Mouse (Mus musculus) brown adipose tissue, adult 24 weeks (tissue): ENCODE data around the gene Gm20388. TPM values are rescaled to one million over a fixed set of nuclear protein-coding genes. Genes with fewer than 3 reads are reported as not detected.

Experiments
- H3K27ac ChIP-seq: fragments of 200-500 bp; replicated peaks from 2 replicates; pipeline ENCODE4 v1.5.1; 2012; ENCODE audit warnings: low read depth, mild to moderate bottlenecking, low read length
- H3K4me1 ChIP-seq: fragments of 200-500 bp; 2 replicates; pipeline ENCODE4 v1.6.1; 2012; ENCODE audit warnings: low read length, mixed read lengths; ENCODE audit not compliant: control insufficient read depth, insufficient read depth, insufficient read length
- H3K4me3 ChIP-seq: fragments of 200-500 bp; 2 replicates; pipeline ENCODE4 v1.5.1; 2012; ENCODE audit warnings: low read depth, mild to moderate bottlenecking, low read length, moderate library complexity; ENCODE audit not compliant: insufficient read depth
- polyA plus RNA-seq: library from polyadenylated mRNA; stranded (reverse); fragments of >200 nt; gene quantifications from 2 replicates; pipeline ENCODE4 v1.2.4, GENCODE M21; 2012; ENCODE audit not compliant: missing spikeins, insufficient read depth, insufficient read length

Gm20388 gene
- polyA plus RNA-seq, 1 experiment: 44.7 TPM

DNA sequence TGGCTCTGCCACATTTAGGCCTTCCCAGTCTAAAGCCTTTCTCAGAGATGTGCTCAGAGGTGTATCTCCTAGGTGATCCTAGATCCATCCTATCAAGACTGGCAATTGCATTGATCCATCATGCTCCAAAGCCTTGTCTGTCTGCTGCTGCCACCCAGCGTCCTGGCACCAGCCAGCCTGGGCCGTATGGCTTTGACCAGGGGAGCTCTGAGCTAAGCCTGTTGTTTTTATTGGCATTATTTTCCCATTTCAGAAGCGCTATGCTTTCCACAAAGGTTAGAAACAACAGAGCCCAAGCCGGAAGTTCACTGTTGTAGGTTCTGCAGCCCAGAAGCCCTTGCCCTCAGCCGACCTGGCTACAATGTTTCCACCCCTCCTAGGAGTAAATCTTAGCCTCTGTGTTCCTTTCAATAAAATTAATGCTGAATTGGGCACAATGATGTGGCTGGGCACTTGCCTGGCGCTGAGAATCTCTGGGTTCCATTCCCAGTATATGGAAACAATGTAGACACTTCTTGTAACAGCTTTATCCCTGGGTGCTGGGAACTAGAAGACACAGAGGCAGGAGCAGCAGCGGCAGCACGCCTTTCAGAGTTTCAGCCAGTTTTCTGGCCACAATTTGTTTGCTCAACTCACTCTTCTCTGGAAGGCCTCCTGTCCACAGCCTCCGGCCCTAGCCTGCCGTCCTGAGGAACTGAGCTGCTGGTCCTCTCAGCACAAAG lies 2307.0 kb downstream of the Gm20388 start:
- Histone ChIP-seq H3K4me1 (no peaks in the 10 kb centered on the region), H3K27ac (no peak overlapping the region), H3K4me3 (no peak overlapping the region)

DNA sequence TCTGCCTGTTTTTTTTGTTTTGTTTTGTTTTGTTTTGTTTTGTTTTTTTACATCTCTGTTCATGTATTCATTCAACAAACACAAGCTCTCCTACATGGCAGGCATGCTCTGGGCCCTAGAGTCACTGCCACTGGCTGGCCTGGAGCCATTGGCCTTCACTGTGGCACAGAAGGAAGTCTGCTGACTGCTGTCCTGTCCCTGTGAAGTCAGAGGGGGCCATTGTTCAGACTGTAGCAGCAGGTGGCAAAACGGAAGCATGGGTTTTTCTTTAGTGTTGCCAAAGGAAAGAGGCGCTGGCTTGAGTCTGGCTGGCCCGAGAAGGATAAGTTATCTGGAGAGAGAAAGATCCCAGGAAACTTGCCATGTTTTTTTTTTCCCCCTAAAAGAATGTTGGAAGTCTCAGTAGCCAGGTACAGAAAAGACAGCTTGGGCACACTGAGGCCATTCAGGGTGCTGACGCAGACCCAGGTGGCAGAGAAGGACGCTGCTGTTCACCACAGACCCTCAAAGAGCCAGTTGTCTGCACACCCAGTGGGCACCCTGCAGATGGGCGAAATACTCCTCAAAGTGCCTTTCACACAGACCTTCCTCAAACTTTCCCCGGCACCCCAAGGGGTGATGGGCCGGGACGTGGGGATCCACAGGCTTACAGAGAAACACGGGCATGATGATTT lies 2313.5 kb downstream of the Gm20388 start:
- H3K4me1 ChIP-seq: no peaks in the 10 kb centered on the region
- no peak overlapping the region for H3K4me3 ChIP-seq
- H3K27ac ChIP-seq: no peak overlapping the region

DNA sequence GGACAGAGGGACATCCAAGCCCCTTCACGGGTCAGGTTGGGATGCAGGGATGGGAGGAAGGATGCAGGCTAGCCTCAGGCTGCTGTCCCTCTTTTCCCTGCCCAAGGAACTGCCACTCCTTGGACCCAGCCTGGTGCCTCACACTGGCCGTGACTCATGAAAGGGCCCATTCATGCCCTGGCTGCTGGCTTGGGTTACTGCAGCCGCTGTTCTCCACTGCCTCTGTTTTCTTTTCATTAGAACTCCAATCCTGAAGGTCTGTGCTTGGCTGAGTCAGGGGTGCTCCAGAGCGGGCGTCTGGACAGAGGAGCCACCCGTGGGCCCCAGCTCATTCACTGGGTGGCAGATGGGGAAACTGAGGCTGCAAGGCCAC lies 2314.0 kb downstream of the Gm20388 start:
- no peaks in the 10 kb centered on the region for H3K4me1 ChIP-seq
- H3K4me3 ChIP-seq: no peak overlapping the region
- H3K27ac ChIP-seq: no peak overlapping the region

DNA sequence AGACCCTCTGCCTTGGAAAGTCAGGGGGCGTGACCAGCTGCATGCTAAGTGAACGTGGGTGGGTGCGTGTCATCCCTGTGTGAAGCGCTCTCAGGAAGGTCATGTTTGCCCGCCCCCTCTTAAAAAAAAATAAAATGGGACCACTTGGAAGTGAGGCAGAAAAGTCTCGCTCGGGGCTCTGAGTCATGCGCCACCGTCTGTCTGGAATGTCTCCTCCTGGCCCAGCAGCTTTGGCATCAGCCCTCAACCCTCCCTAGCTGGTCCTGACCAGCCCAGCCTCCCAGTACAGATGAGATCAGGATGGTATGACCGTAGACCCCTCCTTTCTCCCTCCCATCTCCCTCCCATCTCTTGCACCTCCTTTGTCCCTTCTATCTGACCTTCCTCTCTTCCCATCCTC lies 2314.8 kb downstream of the Gm20388 start:
- Histone ChIP-seq H3K4me1 (no peaks in the 10 kb centered on the region), H3K27ac (no peak overlapping the region)

DNA sequence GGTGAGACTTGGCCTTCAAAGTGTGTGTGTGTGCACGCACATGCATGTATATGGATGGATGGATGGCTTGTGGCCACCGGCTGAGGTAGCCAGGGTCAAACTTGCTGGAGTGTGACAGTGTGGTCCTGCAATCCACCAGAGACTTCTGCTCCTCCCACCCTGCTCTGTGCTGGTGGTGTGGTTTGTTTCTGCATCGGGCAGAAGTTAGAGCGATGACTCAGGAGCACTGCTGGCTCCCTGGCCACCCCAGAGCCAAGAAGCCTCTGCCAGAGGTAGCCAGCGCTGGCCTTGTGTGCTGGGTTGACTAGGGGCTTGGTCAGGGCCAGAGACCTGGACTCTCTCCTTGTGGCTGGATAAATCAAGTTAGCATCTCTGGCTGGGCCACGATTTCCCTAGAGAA lies 2316.7 kb downstream of the Gm20388 start:
- Histone ChIP-seq H3K4me3 (no peak overlapping the region), H3K4me1 (no peaks in the 10 kb centered on the region), H3K27ac (no peak overlapping the region)

More for the DNA sequence above, 2314.8 kb downstream of the Gm20388 start:
- H3K4me3 ChIP-seq: no peak overlapping the region

DNA sequence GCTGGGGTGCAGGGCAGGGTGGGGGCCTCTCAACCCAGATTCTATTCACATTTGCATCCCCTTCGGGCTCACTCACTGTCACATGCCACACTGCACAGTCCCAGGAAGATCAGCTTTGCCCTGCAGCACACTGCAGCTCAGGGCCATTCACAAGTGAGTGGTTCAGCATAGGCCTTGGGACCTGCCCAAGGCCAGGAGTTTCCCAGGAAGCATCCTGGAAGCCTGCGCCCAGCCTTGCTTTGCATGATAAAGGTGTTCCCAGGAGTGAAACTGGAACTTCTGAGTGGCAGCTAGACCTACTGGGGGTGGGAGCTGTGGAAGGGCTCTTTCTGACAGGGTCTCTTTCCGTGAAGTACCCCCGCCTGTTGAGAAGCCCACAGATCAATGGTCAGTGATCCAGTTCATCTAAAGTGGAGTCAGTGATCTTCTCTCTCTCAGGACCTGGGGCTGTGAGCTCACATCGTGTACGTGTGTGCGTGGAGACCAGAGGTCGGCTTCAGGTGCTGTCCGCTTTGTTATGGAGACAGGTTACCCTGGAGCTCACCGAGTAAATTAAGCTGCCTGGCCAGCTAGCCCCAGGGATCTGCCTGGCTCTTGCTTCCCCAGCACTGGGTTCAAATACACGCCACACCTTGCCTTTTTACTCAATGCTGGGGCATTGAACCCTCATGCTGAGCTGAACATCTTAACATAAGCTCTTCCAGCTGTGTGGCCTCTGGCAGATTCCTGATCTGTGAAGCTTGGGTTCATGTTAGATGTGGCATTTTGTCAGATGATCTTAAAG lies 2318.3 kb downstream of the Gm20388 start:
- H3K4me3 ChIP-seq: no peak overlapping the region
- H3K4me1 ChIP-seq: no peaks in the 10 kb centered on the region
- H3K27ac ChIP-seq: no peak overlapping the region

DNA sequence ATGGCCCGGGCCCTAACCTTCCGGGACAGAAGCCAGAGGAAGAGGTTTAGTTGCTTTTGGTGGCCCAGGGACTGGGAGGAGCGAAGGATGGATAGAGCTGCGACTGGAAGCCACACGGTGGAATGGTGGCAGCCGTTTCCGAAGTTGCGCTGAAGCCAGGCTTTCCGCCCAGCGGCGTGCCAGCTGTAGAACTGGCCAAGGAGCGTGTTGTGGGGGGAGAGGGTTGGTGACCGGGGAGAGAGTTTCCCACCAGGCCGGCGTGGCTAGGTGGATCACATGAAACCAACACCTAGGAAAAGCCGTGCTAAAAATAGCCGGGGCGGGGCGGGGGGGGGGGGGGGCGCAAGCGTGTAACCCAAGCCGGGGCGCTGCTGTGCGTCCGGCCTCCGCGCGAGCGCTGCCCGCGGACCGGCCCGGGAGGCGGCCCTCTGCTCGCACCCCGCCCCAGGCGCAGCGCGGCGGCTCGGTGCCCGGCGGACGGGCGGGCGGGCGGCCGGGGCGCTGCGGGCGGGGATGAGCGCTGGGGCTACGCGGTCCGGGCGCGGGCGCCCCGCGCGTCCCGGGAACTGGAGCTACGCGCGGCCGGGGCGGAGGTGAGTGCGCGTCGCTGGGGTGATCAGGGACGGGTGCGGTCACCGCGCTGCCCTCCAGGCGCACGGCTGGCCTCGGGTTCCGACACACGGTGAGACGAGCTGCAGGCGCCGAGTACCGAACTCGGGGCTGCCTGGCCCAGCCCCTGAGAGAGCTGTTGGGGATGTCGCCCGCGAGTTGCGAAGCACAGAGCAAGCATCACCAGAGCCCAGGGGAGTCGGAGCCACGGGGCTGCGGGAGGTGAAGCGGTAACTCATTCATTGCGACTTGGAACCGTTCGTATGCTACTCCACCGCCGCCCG lies 2319.4 kb downstream of the Gm20388 start:
- H3K4me3 ChIP-seq: peak overlapping the region; percentile 56
- no peaks in the 10 kb centered on the region for H3K4me1 ChIP-seq
- H3K27ac ChIP-seq: no peak overlapping the region

DNA sequence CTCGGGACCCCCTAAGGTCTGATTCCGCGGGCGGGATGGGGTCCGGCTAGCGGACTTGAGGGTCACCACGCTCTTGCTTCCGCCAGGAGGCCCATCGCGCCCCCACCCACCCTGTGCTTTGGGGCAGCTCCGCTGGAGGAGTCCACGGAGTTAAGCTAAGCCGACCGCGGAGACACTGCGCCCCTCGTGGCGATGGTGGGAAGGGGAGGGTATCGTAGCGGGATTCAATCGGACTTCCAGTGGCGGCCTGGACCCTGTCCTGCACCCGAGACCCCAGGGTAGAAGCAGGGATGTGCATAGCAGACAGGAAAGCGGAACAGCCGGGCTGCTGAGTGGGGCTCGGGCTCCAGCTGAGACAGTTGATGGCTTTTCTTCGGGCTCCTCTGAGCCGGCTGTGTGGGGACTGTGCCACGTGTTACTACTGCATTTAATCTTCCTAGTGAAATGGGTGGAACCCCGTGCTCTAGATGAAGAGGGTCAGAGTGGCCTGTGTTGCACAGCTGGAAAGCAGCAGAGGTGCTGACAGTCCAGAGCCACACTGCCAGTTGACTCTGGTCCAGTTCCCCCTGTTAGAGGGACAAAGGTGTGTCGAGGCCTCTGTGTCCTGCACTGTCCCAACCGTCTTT lies 2320.2 kb downstream of the Gm20388 start:
- no peaks in the 10 kb centered on the region for H3K4me1 ChIP-seq
- no peak overlapping the region for H3K27ac ChIP-seq
- H3K4me3 ChIP-seq: peak overlapping the region; percentile 56

DNA sequence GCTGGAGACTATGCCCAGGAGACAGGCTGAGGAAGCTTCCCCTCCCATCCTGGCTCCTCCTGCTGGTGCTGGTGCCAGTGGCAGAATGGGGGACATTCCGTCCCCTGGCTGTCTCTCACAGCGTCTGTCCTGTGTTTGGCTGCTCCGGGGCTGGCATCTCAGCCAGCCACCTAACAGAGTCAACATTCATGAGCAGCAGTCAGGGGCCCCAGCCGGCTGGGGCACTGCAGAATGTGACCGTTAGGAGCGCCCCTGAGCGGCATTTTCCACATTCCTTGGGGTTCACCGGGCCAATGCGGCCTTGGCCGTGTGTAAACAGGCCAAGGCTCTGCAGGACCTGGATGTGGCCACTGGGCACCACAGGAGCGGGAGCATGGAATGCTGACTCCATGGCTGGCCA lies 2323.4 kb downstream of the Gm20388 start:
- Histone ChIP-seq H3K4me1 (no peaks in the 10 kb centered on the region), H3K27ac (no peak overlapping the region), H3K4me3 (no peak overlapping the region)

DNA sequence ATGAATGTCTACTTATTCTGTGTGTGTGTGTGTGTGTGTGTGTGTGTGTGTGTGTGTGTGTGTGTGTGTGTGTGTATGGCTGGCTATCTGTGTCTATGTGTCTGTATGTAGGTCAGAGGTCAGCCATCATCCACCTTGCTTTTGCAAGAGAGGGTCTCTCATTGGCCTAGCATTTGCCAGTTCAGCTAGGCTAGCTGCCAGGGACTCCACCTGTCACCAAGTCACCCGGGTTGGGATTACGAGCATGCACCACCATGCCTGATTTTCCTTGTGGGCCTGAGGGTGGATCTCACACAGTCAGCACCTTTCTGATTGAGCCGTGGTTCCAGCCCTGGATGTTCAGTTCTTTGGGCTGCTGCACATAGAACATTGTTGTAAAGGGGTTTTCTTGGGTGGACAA lies 2325.9 kb downstream of the Gm20388 start:
- no peak overlapping the region for H3K27ac ChIP-seq
- no peaks in the 10 kb centered on the region for H3K4me1 ChIP-seq
- no peak overlapping the region for H3K4me3 ChIP-seq

DNA sequence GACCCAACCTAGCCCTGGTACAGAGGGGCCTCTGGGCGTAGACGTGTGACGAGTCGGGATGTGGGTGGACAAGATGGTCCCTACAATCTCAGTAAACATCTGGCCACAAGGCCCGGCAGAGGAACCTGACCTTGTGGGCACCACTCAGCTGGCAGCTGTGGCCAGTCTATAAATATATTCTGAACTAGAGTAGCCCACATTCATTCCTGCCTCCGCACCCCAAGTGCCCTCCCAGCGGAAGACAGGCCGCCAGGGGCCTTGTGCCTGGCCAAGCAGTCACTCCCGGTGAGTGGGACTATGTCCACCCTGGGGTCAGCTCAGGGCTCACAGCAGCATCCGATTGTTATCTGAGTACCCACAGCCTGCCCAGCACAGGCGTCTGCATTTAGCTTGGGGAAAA lies 2327.6 kb downstream of the Gm20388 start:
- no peaks in the 10 kb centered on the region for H3K4me1 ChIP-seq
- H3K4me3 ChIP-seq: no peak overlapping the region
- no peak overlapping the region for H3K27ac ChIP-seq

DNA sequence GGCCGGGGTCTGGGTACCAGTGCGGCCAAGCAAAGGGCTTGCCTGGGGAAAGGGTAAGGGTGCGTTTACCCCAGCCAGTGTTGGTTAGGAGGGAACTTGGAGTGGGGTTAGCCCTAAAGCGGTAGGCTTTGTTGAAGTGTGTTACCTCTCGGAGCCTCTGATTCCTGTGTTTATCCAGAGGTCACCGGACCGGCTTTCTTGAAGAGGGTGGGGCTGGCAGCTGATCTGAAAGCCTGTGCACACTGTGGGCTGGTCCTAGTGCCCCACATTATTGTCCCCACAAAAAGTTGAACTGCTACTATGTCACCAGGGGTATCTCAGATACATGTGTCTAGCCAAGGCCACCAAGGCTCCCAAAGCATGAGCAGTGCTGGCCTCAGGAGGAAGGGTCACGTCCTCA lies 2328.1 kb downstream of the Gm20388 start:
- Histone ChIP-seq H3K4me3 (no peak overlapping the region), H3K27ac (no peak overlapping the region), H3K4me1 (no peaks in the 10 kb centered on the region)

DNA sequence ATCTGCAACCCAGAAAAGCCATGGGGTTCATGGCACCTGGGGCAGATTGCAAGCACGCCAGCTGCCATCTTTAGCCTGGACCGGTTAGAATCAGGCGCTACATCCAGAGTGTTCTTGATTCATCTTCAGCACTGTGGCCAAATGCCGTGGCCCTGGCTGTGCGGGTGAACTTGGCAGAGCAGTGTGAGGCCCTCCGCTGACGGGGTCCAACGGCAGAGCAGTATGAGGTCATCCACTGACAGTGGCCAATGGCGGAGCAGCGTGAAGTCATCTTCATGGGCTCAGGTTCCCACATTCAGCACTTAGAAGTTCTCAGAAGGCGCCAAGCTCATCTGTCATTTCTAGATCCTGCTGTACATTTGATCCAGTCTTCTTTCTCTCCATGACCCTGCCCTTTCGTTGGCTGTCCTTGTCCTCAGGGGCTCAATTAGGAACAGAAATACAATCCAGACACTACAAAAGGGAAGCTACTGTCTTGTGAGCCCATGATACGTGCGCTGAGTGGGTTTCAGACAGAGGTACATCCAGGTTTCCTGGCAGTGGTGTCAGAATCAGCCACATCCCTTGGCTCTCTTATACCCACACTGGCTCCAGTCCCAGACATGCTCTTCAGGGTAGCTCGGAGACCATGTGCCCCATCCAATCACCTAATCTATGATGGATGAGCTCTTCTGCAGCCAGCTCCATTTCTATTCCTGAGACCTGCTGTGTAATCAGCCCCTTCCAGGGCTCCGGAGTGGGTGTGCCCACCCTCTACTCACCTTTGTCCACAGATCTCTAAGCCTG lies 2329.8 kb downstream of the Gm20388 start:
- H3K4me3 ChIP-seq: no peak overlapping the region
- H3K27ac ChIP-seq: no peak overlapping the region
- H3K4me1 ChIP-seq: no peaks in the 10 kb centered on the region

DNA sequence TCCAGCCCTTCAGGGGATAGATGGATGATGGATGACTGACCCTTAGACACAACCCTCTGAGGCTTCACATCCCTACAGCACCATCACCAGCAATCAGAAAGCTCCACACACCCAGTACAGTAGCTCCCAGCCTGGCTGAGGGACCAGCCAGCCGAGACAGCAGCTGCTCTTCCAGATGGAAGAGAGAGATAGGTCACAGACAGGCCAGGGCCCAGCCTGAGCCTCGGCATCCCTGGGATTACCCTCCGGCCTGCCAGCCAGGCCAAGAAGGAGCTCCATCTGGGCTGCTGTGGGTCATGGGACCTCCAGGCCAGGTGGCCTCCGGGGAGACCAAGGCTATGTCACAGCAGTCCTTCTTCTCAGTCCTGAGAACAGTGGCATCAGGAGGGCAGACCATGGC lies 2332.7 kb downstream of the Gm20388 start:
- Histone ChIP-seq H3K4me1 (no peaks in the 10 kb centered on the region), H3K27ac (no peak overlapping the region), H3K4me3 (no peak overlapping the region)
